Mouse (Mus musculus) left cerebral cortex, adult 18-20 months (tissue): Measurements from ENCODE around the gene Sbk2. TPM values are rescaled to one million over a fixed set of nuclear protein-coding genes. Genes with fewer than 3 reads are reported as not detected.

Experiments
- DNase-seq, 2 experiments: peaks; one replicate each; pipeline ENCODE4 v3.0.0; 2021 to 2022; ENCODE audit warnings: low spot score in 2 of 2, mixed read lengths in 1 of 2
- total RNA-seq, 2 experiments: library from RNA; stranded (reverse); gene quantifications; 2 replicates each; pipeline ENCODE4 v1.2.3; 2021

Gene Sbk2
- total RNA-seq, 2 experiments from 2014 or later = 0.26 to 0.45 TPM

- no peak for DNase-seq
These were observed 69.0 kb downstream of the Sbk2 start for GRCm38 (mm10) chr7:4895186-4895585.

Other genes with a start within 250 kb of the Sbk2 start
- gene Tmem150b, start 239.2 kb downstream of the Sbk2 start, total RNA-seq = not detected
- 10 to 100 TPM; 19.0 to 25.2 TPM for gene Kmt5c, start 224.3 kb downstream of the Sbk2 start, total RNA-seq
- 1 to 10 TPM; 5.0 to 8.8 TPM for gene Cox6b2, start 211.3 kb downstream of the Sbk2 start, total RNA-seq
- gene Fam71e2, start 193.1 kb downstream of the Sbk2 start, total RNA-seq = not detected
- gene Il11, start 181.5 kb downstream of the Sbk2 start, total RNA-seq = under 1 TPM; 0.28 to 0.30 TPM
- gene Tmem190, start 181.5 kb downstream of the Sbk2 start, total RNA-seq = not detected
- gene Tmem238, start 174.8 kb downstream of the Sbk2 start, total RNA-seq = 1 to 10 TPM; 2.0 to 3.1 TPM
- gene Rpl28, start 171.5 kb downstream of the Sbk2 start, total RNA-seq = 100 to 1,000 TPM; 439 to 453 TPM
- 100 to 1,000 TPM; 101 to 108 TPM for gene Ube2s, start 151.8 kb downstream of the Sbk2 start, total RNA-seq
- 100 to 1,000 TPM; 102 to 115 TPM for gene Shisa7, start 119.7 kb downstream of the Sbk2 start, total RNA-seq
- 1 to 10 TPM; 4.5 to 5.9 TPM for gene Isoc2b, start 94.1 kb downstream of the Sbk2 start, total RNA-seq
- 10 to 100 TPM; 14.2 to 14.8 TPM for gene Isoc2a, start 87.3 kb downstream of the Sbk2 start, total RNA-seq
- under 1 TPM in 1 of 2 experiments, not detected in 1; 0.46 TPM for gene Gm36210, start 57.9 kb downstream of the Sbk2 start, total RNA-seq
- 10 to 100 TPM; 14.7 to 15.9 TPM for gene Zfp628, start 49.2 kb downstream of the Sbk2 start, total RNA-seq
- gene Nat14, start 42.4 kb downstream of the Sbk2 start, total RNA-seq = 100 to 1,000 TPM; 104 TPM
- 1 to 10 TPM; 2.6 to 3.3 TPM for gene Ssc5d, start 38.6 kb downstream of the Sbk2 start, total RNA-seq
- gene Sbk3, start 6.8 kb upstream of the Sbk2 start, total RNA-seq = under 1 TPM; 0.58 to 0.91 TPM
- gene Zfp579, start 31.8 kb upstream of the Sbk2 start, total RNA-seq = 10 to 100 TPM; 25.1 to 27.8 TPM
- 1 to 10 TPM; 7.4 to 7.8 TPM for gene Zfp524, start 50.0 kb upstream of the Sbk2 start, total RNA-seq
- gene Fiz1, start 50.3 kb upstream of the Sbk2 start, total RNA-seq = 10 to 100 TPM; 23.3 to 25.7 TPM
- not detected for gene Gm44973, start 51.1 kb upstream of the Sbk2 start, total RNA-seq
- gene Zfp865, start 56.0 kb upstream of the Sbk2 start, total RNA-seq = 10 to 100 TPM; 34.9 to 35.5 TPM
- 10 to 100 TPM; 57.3 to 59.7 TPM for gene Ccdc106, start 56.1 kb upstream of the Sbk2 start, total RNA-seq
- not detected for gene 4632433K11Rik, start 69.7 kb upstream of the Sbk2 start, total RNA-seq
- 1 to 10 TPM; 4.4 to 4.8 TPM for gene Zfp784, start 74.0 kb upstream of the Sbk2 start, total RNA-seq
- 10 to 100 TPM; 27.8 to 31.0 TPM for gene Zfp580, start 87.1 kb upstream of the Sbk2 start, total RNA-seq
- 100 to 1,000 TPM; 176 to 181 TPM for gene U2af2, start 97.7 kb upstream of the Sbk2 start, total RNA-seq
- gene Epn1, start 115.8 kb upstream of the Sbk2 start, total RNA-seq = 100 to 1,000 TPM; 482 to 504 TPM
- gene Rfpl4, start 152.5 kb upstream of the Sbk2 start, total RNA-seq = not detected
- under 1 TPM; 0.49 to 0.68 TPM for gene Rasl2-9, start 161.5 kb upstream of the Sbk2 start, total RNA-seq
- not detected for gene Vmn1r55, start 185.3 kb upstream of the Sbk2 start, total RNA-seq
- gene Vmn1r56, start 232.3 kb upstream of the Sbk2 start, total RNA-seq = not detected